8 mouse cellular contexts compared by ENCODE assay signal in genomic region chr13:107700268-107701139, GRCm38 (mm10).
DNase-seq lines count a peak whose midpoint lies in the region; ATAC-seq and TF ChIP-seq lines count a peak whose summit lies in the region.

No protein-coding gene starts in this region.

- H3K4me2 ChIP-seq in intestine, embryonic 16.5 days (ENCODE audit: low read depth, low read length), result no peak overlapping the region
- H3K4me2 ChIP-seq in intestine, postnatal 0 days (replicated peaks; ENCODE audit: low read depth), result no peak overlapping the region
- no peak overlapping the region for H3K4me2 ChIP-seq in hindbrain, embryonic 15.5 days
- H3K4me2 ChIP-seq in liver, embryonic 12.5 days, result no peak overlapping the region
- no peak overlapping the region for H3K4me2 ChIP-seq in midbrain, embryonic 16.5 days (ENCODE audit: low read length)

- WGBS in intestine, embryonic 16.5 days, result 56% methylated on average over 10 of the region's 10 CpGs
- WGBS in intestine, postnatal 0 days, result 57% methylated on average over 10 of the region's 10 CpGs
- 27% methylated on average over 10 of the region's 10 CpGs for WGBS in hindbrain, embryonic 15.5 days
- 41% methylated on average over 10 of the region's 10 CpGs for WGBS in liver, embryonic 12.5 days (ENCODE audit: insufficient replicate concordance)
- WGBS in midbrain, embryonic 16.5 days, result 34% methylated on average over 10 of the region's 10 CpGs

- no peak overlapping the region for H3K9ac ChIP-seq in intestine, embryonic 16.5 days (ENCODE audit: low read depth, low read length)
- no peak overlapping the region for H3K9ac ChIP-seq in intestine, postnatal 0 days (ENCODE audit: low read depth, low read length)
- H3K9ac ChIP-seq in hindbrain, embryonic 15.5 days, result no peak overlapping the region
- no peak overlapping the region for H3K9ac ChIP-seq in liver, embryonic 12.5 days
- H3K9ac ChIP-seq in midbrain, embryonic 16.5 days (ENCODE audit: low read depth, low read length), result no peak overlapping the region

- 0 out of 2 replicates have a peak, but pooled peaks have one; percentile 36 for ATAC-seq in intestine, embryonic 16.5 days
- ATAC-seq in intestine, postnatal 0 days, result no peak; the same call in 1 of the 2 replicates
- peak; percentile 88 for ATAC-seq in hindbrain, embryonic 15.5 days (ENCODE audit: low FRiP score, low read depth)
- 0 out of 2 replicates have a peak, but pooled peaks have one; percentile 21 for ATAC-seq in liver, embryonic 12.5 days
- peak; percentile 80 for ATAC-seq in midbrain, embryonic 16.5 days

- no peaks in the 10 kb centered on the region for H3K27me3 ChIP-seq in intestine, embryonic 16.5 days (replicated peaks; ENCODE audit: control insufficient read depth, insufficient read depth, low read length)
- no peaks in the 10 kb centered on the region for H3K27me3 ChIP-seq in intestine, postnatal 0 days (replicated peaks; ENCODE audit: control insufficient read depth, insufficient read depth, low read length)
- H3K27me3 ChIP-seq in hindbrain, embryonic 15.5 days, result no peaks in the 10 kb centered on the region
- H3K27me3 ChIP-seq in liver, embryonic 12.5 days (replicated peaks), result no peaks in the 10 kb centered on the region
- H3K27me3 ChIP-seq in midbrain, embryonic 16.5 days (ENCODE audit: control insufficient read depth, insufficient read depth, low read depth, low read length), result no peaks in the 10 kb centered on the region; the same call in 1 of the 2 replicates

- no peak overlapping the region for H3K27ac ChIP-seq in intestine, embryonic 16.5 days (ENCODE audit: low read length)
- no peak overlapping the region for H3K27ac ChIP-seq in intestine, postnatal 0 days (ENCODE audit: low read depth, low read length)
- H3K27ac ChIP-seq in hindbrain, embryonic 15.5 days (replicated peaks), result peak overlapping the region; percentile 46; the same call in 1 of the 2 replicates
- H3K27ac ChIP-seq in liver, embryonic 12.5 days, result no peak overlapping the region
- H3K27ac ChIP-seq in midbrain, embryonic 16.5 days (ENCODE audit: low read length), result peak overlapping the region; percentile 47; the same call in 1 of the 2 replicates

- no peaks in the 10 kb centered on the region for H3K9me3 ChIP-seq in intestine, embryonic 16.5 days (ENCODE audit: control insufficient read depth, low read length)
- H3K9me3 ChIP-seq in intestine, postnatal 0 days (ENCODE audit: control insufficient read depth), result no peaks in the 10 kb centered on the region
- H3K9me3 ChIP-seq in hindbrain, embryonic 15.5 days, result no peaks in the 10 kb centered on the region
- no peaks in the 10 kb centered on the region for H3K9me3 ChIP-seq in liver, embryonic 12.5 days (replicated peaks)
- H3K9me3 ChIP-seq in midbrain, embryonic 16.5 days (replicated peaks; ENCODE audit: control insufficient read depth, low read length, poor library complexity, severe bottlenecking), result no peaks in the 10 kb centered on the region

- no peaks in the 10 kb centered on the region for H3K4me1 ChIP-seq in intestine, embryonic 16.5 days (ENCODE audit: control insufficient read depth, insufficient read depth, low read length)
- H3K4me1 ChIP-seq in intestine, postnatal 0 days (replicated peaks; ENCODE audit: control insufficient read depth, insufficient read depth, low read length), result no peaks in the 10 kb centered on the region
- peaks cover 15% of the 10 kb centered on the region for H3K4me1 ChIP-seq in hindbrain, embryonic 15.5 days (replicated peaks)
- H3K4me1 ChIP-seq in liver, embryonic 12.5 days, result no peaks in the 10 kb centered on the region
- H3K4me1 ChIP-seq in midbrain, embryonic 16.5 days (ENCODE audit: control insufficient read depth, insufficient read depth, low read length), result peaks cover 7% of the 10 kb centered on the region

- DNase-seq in embryo, embryonic 9.5 days (ENCODE audit: extremely low spot score), result peak; percentile 30
- no peak for DNase-seq in MN1 (ENCODE audit: low spot score)
- no peak for DNase-seq in gastrocnemius, postnatal 14 days

- intact Hi-C loops in gastrocnemius, postnatal 14 days (cut with DNase I; ENCODE audit: low total_unique reads), result no loop called here

- no peak overlapping the region for H3K4me3 ChIP-seq in intestine, embryonic 16.5 days (ENCODE audit: low read length)
- H3K4me3 ChIP-seq in intestine, postnatal 0 days (ENCODE audit: low read depth, low read length), result no peak overlapping the region
- no peak overlapping the region for H3K4me3 ChIP-seq in hindbrain, embryonic 15.5 days
- no peak overlapping the region for H3K4me3 ChIP-seq in liver, embryonic 12.5 days
- H3K4me3 ChIP-seq in midbrain, embryonic 16.5 days (ENCODE audit: low read depth, low read length), result no peak overlapping the region

- no peak for TF ChIP-seq CTCF in intestine, postnatal 0 days (IDR thresholded peaks at IDR 0.05; ENCODE audit: low read depth)

- no peaks in the 10 kb centered on the region for H3K36me3 ChIP-seq in intestine, embryonic 16.5 days (ENCODE audit: control insufficient read depth, insufficient read depth, low read length)
- no peaks in the 10 kb centered on the region for H3K36me3 ChIP-seq in intestine, postnatal 0 days (ENCODE audit: control insufficient read depth, insufficient read depth)
- H3K36me3 ChIP-seq in hindbrain, embryonic 15.5 days, result no peaks in the 10 kb centered on the region
- H3K36me3 ChIP-seq in liver, embryonic 12.5 days, result no peaks in the 10 kb centered on the region
- H3K36me3 ChIP-seq in midbrain, embryonic 16.5 days (ENCODE audit: control insufficient read depth, insufficient read depth, low read length), result no peaks in the 10 kb centered on the region

Comparison
In these comparisons a context has a peak if more than half of its experiments do, and no peak if none do; other contexts are left out.
1. H3K27ac ChIP-seq: peak in hindbrain, embryonic 15.5 days (single experiment) and midbrain, embryonic 16.5 days (single experiment); none in intestine, embryonic 16.5 days (single experiment), intestine, postnatal 0 days (single experiment) and liver, embryonic 12.5 days (single experiment).